Mouse (Mus musculus) cerebellum, adult 9-11 months (tissue): ENCODE measurements around the gene Lta.

Source experiments
- DNase-seq: peaks from one replicate; pipeline ENCODE4 v3.0.0; 2022

Lta gene

GRCm38 (mm10) chr17:35239700-35240099 lies 34.5 kb upstream of the Lta start:
- DNase-seq = peak; percentile 61

- DNase-seq = no peak
Measured at GRCm38 (mm10) chr17:35237504-35237903, 32.4 kb upstream of the Lta start.

DNA sequence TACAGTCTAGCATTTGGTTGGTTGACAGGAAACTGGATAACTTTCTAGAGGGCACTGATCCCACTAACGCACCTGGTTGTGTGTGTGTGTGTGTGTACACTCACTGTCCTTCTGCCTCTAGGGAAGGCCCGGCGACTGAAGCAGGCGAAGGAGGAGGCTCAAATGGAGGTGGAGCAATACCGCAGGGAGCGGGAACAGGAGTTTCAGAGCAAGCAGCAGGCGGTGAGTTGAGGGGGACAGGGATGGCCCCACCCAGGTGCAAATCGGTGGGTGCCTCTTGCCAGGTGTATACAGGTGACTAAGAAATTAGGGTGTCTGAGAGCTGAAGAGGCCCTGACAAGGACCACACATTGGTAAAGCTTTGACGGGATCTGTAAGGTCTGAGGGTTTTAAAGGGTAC lies 31.8 kb upstream of the Lta start:
- DNase-seq = peak; percentile 74

- peak; percentile 97 for DNase-seq
Measured at GRCm38 (mm10) chr17:35236390-35236746, 31.2 kb upstream of the Lta start.

- peak; percentile 94 for DNase-seq
Measured at GRCm38 (mm10) chr17:35235614-35236389, 30.7 kb upstream of the Lta start, which contains the start of gene Nfkbil1. Nfkbil1 (minus strand) TSS chr17:35235792.

- peak; percentile 68 for DNase-seq
Measured at GRCm38 (mm10) chr17:35234903-35235302, 29.8 kb upstream of the Lta start.

DNA sequence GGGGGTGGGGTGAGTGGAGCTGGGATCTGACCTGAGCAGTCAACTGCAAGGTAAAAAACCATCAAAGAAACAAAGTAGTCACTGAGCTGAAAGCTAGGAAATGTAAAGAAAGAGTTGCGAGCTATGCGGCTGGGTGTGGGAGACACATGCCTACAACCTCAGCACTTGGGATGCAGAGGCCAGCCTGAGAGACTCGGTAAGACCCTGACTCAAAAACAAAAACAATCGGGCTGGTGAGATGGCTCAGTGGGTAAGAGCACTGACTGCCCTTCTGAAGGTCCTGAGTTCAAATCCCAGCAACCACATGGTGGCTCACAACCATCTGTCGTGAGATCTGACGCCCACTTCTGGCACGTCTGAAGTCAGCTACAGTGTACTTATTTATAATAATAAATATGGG lies 28.9 kb upstream of the Lta start:
- peak; percentile 50 for DNase-seq

GRCm38 (mm10) chr17:35233114-35233980 lies 28.2 kb upstream of the Lta start, which contains the start of gene Atp6v1g2:
Atp6v1g2 (plus strand) TSS chr17:35233660.
- DNase-seq = peak; percentile 45

- no peak for DNase-seq
Measured at GRCm38 (mm10) chr17:35232659-35233058, 27.5 kb upstream of the Lta start.

DNA sequence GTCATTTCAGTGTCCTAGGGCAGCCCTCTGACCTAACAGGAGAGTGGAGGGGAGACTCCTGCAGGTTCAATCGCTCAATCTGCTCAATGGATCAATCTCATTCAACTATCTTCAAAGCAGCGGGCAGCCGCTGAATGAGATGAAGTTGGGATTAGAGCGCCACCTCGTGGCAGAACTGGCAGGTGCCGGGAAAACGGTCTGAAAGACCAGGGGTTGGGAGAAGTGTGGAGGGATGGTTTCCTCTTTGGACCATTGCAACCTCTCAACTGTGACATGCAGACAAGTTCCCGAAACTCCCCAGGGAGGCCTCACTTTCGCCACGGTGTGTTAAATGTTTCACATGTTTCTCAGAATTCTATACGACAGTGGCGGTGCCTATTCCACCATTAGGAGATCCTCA lies 26.9 kb upstream of the Lta start:
- peak; percentile 75 for DNase-seq

DNA sequence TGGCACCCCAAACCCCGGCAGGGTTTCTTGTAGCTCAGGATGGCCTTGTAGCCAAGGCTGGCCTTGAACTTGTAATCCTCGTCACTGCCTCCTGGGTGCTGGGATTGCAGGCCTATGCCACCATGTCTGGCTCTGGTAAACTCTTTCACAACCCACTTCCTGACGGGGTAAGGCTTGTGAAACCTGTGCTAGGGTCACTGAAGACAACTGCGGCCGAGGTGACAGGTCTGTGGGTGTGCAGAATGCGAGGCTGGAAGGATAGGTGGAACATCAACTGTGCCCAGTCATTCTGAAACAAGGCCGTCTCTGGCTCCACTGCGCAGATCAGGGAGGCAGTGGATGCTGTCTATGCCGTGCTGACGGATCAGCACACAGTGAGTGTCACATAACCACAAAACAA lies 25.9 kb upstream of the Lta start:
- DNase-seq = no peak

GRCm38 (mm10) chr17:35226561-35227046 lies 21.5 kb upstream of the Lta start:
- DNase-seq = no peak

GRCm38 (mm10) chr17:35225456-35225855 lies 20.3 kb upstream of the Lta start:
- no peak for DNase-seq

- DNase-seq = no peak
Measured at GRCm38 (mm10) chr17:35224641-35225040, 19.5 kb upstream of the Lta start.

DNA sequence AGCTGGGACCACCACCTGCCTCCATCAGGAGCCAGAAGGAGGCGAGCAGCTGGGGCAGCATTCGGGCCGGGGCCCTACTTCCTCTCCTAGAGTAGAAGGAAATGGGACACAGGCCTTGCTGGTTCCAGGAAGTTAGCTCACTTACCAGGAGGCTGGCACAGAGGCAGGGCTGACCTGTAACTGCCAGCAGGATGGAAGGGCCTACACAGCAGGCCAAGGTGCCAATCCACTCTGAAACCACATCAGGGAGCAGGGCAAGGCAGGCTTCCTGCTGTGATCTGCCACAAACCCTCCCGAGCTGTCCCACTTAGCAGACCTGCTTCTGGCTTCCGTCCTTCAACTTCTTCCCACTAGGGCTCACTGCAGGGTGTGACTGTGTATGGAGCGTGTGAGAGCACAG lies 17.1 kb upstream of the Lta start:
- DNase-seq = no peak

DNA sequence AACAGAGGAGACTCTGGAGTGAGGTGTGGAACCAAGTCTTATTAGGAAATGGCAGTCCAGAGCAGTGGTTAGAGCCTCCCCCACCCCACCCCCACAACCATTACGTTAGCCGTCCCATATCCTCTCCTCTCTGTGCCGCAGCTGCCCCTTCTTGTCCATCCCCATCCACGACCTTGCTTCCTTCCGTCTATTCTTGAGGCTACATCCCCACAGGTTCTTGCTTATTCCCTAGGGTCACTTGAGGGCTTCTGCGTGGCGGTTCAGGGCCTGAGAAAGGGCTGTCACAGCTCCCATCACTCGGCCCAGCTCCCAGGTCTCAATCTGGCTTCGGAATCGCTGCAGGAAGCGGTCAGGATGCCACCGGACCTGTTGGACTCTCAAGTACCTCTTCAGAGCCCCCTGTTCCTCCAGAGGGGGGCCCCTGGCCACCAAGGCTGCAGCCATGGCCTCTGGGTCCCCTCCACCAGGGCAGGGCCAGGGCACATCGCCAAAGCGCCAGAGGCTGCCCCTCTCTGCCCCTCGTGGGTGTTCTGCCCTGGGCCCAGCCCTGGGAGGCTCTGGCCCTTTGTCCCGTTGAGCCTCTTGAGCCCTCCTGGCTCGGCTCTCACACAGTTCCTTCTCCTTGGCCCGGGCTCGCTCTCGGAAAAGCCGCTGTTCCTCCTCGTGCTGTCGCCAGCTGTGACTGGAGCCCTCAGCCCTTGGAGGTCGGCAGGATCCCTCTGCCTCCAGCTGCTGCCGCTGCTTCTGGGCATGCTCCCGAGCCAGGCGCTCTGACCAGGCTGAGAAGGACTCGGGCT lies 15.2 kb upstream of the Lta start, which contains the start of gene Gm16181:
Gm16181 (plus strand) TSS at position 679 of the 797 bp plus-strand sequence.
- peak; percentile 21 for DNase-seq

- DNase-seq = no peak
Measured at GRCm38 (mm10) chr17:35219601-35220041, 14.5 kb upstream of the Lta start.

DNA sequence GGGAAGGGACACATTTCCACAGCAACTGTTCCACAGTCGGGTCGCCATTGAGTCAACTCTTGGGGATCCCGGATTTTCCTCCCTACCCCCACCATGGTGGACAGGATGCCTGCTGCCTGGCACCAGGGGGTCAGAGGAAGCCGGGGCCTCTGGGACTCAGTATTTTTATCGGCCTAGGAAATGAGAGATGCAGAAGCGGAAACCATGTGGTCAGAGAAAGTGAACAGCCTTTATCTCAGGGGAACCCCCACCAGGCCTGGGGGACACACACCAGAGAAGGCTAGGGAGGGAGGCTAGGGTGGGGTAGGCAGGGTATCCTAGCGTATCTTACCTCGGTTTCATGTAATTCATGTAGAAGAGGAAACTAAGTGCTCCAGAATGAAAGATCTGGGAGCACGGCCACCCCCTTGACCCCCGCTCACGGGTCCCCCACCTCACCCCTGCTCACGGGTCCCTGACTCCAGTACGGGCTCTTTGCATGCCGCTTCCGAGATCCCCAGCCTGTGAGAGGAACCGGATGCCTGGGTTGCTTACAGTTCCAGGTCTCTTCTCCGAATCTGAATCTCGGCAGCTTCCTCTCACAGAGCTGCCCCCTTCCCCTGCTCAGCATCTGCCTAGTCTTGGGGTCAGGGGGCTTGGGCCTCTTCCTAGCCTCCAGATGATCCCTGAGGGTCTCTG lies 13.5 kb upstream of the Lta start:
- no peak for DNase-seq

GRCm38 (mm10) chr17:35213071-35213470 lies 7.9 kb upstream of the Lta start:
- no peak for DNase-seq

- DNase-seq = no peak
Measured at GRCm38 (mm10) chr17:35210593-35210992, 5.4 kb upstream of the Lta start.

DNA sequence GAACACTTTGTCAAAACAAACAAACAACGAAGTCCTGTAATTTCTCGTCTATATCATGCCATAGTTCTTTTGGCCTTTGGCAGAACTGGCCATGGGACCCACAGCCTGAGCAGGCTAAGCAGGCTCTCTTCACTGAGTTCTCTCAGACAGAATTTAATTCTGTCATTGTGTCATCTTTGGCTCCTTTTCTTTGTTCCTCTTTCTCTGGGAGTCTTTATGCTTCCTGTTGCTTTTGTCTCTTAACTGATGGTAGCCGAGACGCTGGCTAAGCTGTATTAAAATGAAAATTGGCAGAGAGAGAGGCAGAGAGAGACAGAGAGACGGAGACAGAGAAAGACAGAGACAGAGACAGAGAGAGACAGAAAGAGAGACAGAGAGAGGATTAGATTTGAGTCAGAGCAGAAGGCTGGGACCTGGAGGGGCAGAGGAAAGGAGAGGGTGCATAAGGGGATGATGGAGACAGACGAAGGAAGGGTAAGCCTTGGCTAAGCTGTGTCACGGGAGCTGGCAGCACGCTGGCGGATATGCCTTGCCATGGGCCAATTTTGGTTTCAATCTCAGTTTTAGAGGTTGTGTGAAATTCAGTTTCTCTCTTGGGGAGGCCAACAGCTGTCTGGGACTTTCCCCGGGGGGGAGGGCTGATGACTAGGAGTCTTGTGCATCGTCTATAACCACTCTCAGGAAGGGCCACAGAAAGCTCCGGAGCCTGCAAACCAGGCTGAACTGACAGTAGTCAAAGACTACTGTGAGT lies 4.8 kb upstream of the Lta start:
- no peak for DNase-seq
